Mouse (Mus musculus) heart, adult 2 months (tissue): ENCODE data around the gene Hyal6.

Experiments used
- CTCF ChIP-seq: fragments of 200-600 bp; IDR thresholded peaks from 2 replicates; pipeline ENCODE4 v1.8.1; 2022; ENCODE audit warnings: antibody characterized with exemption, mild to moderate bottlenecking, moderate library complexity
- EP300 ChIP-seq: fragments of 200-500 bp; IDR thresholded peaks from 2 replicates; pipeline ENCODE4 v1.6.1; 2011; ENCODE audit warnings: low read depth, low read length, control low read depth; ENCODE audit not compliant: insufficient read depth
- POLR2A ChIP-seq: fragments of 200-500 bp; IDR thresholded peaks from 2 replicates; pipeline ENCODE4 v1.6.1; 2011; ENCODE audit warnings: mild to moderate bottlenecking, low read depth, low read length, control low read depth; ENCODE audit not compliant: insufficient read depth

- TF ChIP-seq CTCF (no peak), POLR2A (no peak), EP300 (no peak)
Observed at GRCm38 (mm10) chr6:24697216-24697615, 35.8 kb upstream of the Hyal6 start.
